Comparison of ENCODE assay signal across 23 mouse cellular contexts in the genomic region with DNA sequence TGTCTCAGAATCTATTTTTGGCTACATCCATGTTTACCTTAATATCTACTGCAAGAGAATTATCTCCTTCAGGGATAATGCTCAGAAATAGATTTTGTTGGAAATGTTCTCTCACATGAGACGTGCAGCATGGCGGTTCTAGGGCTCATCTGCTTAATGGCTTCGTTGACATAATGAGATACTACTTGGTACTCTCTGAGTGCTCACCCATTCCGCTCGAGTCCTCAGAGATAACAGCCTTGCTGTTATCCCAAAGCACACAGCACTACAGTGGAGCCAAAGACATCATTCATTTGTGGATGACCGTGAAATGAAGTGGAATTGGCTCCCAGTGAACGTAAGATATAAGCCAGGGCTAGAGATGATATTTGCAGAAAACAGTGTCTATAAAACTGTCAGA.
"Had no signal": no experiment of that assay in that cellular context is flagged by ENCODE, and none has a peak within 500 bp of the region (broad histone marks: within the 10 kb centered on the region; RNA-seq: fewer than 3 reads in every experiment).

No protein-coding gene starts in this region.

- H3K27ac ChIP-seq: gastrocnemius, adult 2 months; heart, embryonic 10.5 days; hindbrain, embryonic 13.5 days; hindbrain, embryonic 15.5 days; layer of hippocampus, adult 2 months; left cerebral cortex, adult 2 months; limb, embryonic 10.5 days; limb, embryonic 12.5 days; liver, embryonic 13.5 days had no signal

- DNase-seq: gastrocnemius, adult 2 months; gastrocnemius, postnatal 10 days; gastrocnemius, postnatal 25 days; heart, adult 18-20 months; heart, postnatal 10 days; heart, postnatal 4 days; kidney, adult 18-20 months; kidney, adult 8-10 months; kidney, postnatal 10 days; kidney, postnatal 25 days; kidney, postnatal 4 days; liver; liver, embryonic 13.5 days had no signal

- H3K4me2 ChIP-seq: heart, embryonic 12.5 days; hindbrain, embryonic 13.5 days; hindbrain, embryonic 15.5 days; limb, embryonic 12.5 days; liver, embryonic 11.5 days; liver, embryonic 13.5 days had no signal

- H3K4me3 ChIP-seq: gastrocnemius, adult 2 months; heart, embryonic 10.5 days; heart, embryonic 12.5 days; hindbrain, embryonic 13.5 days; hindbrain, embryonic 15.5 days; layer of hippocampus, adult 2 months; left cerebral cortex, adult 2 months; limb, embryonic 10.5 days; limb, embryonic 12.5 days; liver, embryonic 13.5 days had no signal

- H3K9ac ChIP-seq: heart, embryonic 12.5 days; hindbrain, embryonic 13.5 days; hindbrain, embryonic 15.5 days; limb, embryonic 12.5 days; liver, embryonic 13.5 days had no signal

- H3K4me1 ChIP-seq: heart, embryonic 10.5 days; hindbrain, embryonic 13.5 days; hindbrain, embryonic 15.5 days; limb, embryonic 10.5 days; limb, embryonic 12.5 days; liver, embryonic 13.5 days had no signal

- H3K27me3 ChIP-seq: heart, embryonic 12.5 days; hindbrain, embryonic 13.5 days; hindbrain, embryonic 15.5 days; limb, embryonic 12.5 days; liver, embryonic 13.5 days had no signal

- H3K36me3 ChIP-seq: heart, embryonic 10.5 days; heart, embryonic 12.5 days; hindbrain, embryonic 13.5 days; hindbrain, embryonic 15.5 days; limb, embryonic 10.5 days; limb, embryonic 12.5 days; liver, embryonic 13.5 days had no signal

- ATAC-seq: inflammation-experienced regulatory T-cells, adult 6 months had no signal

- H3K9me3 ChIP-seq: heart, embryonic 10.5 days; heart, embryonic 12.5 days; hindbrain, embryonic 13.5 days; hindbrain, embryonic 15.5 days; limb, embryonic 10.5 days; limb, embryonic 12.5 days; liver, embryonic 13.5 days had no signal
